Mouse (Mus musculus) brain, embryonic 14.5 days (tissue): ENCODE results near the gene Pdia3.

ENCODE experiments used
- CTCF ChIP-seq: fragments of 200-500 bp; IDR thresholded peaks from 2 replicates; pipeline ENCODE4 v1.5.1; 2012; ENCODE audit warnings: inconsistent platforms, mild to moderate bottlenecking, moderate library complexity, borderline replicate concordance; ENCODE audit not compliant: insufficient read depth, insufficient read length; ENCODE audit errors: extremely low read depth
- POLR2A ChIP-seq: fragments of 200-500 bp; IDR thresholded peaks from 2 replicates; pipeline ENCODE4 v1.6.1; 2012; ENCODE audit warnings: mild to moderate bottlenecking, inconsistent platforms, borderline replicate concordance; ENCODE audit not compliant: poor library complexity, insufficient read depth, insufficient read length, severe bottlenecking; ENCODE audit errors: extremely low read depth

DNA sequence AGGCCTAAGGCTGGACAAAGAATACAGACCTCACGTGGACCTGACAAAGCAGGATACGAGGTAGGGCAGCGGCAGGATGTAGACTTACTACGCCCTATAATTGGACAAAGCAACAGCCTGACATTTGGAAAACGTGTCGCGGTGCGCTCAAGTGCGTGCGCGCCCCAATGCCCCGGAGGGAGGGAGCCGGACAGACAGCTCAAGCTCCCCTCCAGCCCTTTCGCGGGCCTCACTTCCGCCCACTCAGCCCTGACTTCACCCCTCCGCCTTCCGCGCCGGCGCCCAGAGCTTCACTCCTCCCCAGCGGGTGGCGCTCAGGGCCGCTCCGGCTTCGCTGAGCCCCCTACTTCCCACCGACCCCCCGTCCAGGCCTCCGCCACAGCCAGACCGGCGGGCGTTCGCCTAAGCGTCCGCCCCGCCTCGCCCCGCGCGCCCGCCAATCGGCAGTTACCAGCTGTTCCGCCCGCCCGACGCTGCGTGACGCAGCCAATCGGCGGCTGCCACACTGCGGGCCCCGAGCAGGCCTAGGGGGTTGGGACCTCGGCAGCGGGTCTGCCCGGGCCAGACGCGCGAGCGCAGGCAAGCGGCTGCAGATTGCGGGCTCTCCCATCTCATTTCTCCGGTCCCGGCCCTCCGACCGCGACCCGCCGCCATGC, at the start of gene Pdia3, which contains the start of gene Catsper2:
- TF ChIP-seq CTCF (0 out of 2 replicates have a peak, but pooled peaks have one; percentile 11), POLR2A (peak; percentile 95)
